Mouse (Mus musculus) midbrain, embryonic 10.5 days (tissue): ENCODE measurements around the gene Gm9970. TPM values are rescaled to one million over a fixed set of nuclear protein-coding genes. Genes with fewer than 3 reads are reported as not detected.
A peak's percentile ranks its signal among the peaks of the same experiment; 100 is the strongest.

Experiments
- DNase-seq: peaks from one replicate; pipeline ENCODE4 v3.0.0-alpha.2; 2017; ENCODE audit warnings: low spot score
- H3K27ac ChIP-seq: fragments of 300-500 bp; sonication (generic); replicated peaks from 2 replicates; pipeline ENCODE4 v1.5.1; 2016; ENCODE audit warnings: mild to moderate bottlenecking
- H3K27me3 ChIP-seq: fragments of 300-500 bp; sonication (generic); 2 replicates; pipeline ENCODE4 v1.6.1; 2016; ENCODE audit warnings: low read depth, mild to moderate bottlenecking; ENCODE audit not compliant: poor library complexity, severe bottlenecking
- H3K36me3 ChIP-seq: fragments of 300-500 bp; sonication (generic); 2 replicates; pipeline ENCODE4 v1.6.1; 2016; ENCODE audit warnings: mild to moderate bottlenecking, moderate library complexity
- H3K4me1 ChIP-seq: fragments of 300-500 bp; sonication (generic); 2 replicates; pipeline ENCODE4 v1.6.1; 2016
- H3K4me3 ChIP-seq: fragments of 300-500 bp; sonication (generic); 2 replicates; pipeline ENCODE4 v1.5.1; 2016; ENCODE audit warnings: mild to moderate bottlenecking, moderate library complexity
- H3K9me3 ChIP-seq: fragments of 300-500 bp; sonication (generic); replicated peaks from 2 replicates; pipeline ENCODE4 v1.6.1; 2016; ENCODE audit warnings: mild to moderate bottlenecking
- WGBS: fragments of 180-500 bp; shearing (Covaris S2); methylation state at CpG from one replicate; pipeline ENCODE4 v1.1.7; 2016; 5-methylcytosine and 5-hydroxymethylcytosine counted together
- polyA plus RNA-seq: library from polyadenylated mRNA; unstranded; fragments of >200 nt; fragmentation: Nextera tagmentation; extraction: Ambion mirVana; gene quantifications from 2 replicates; pipeline ENCODE4 v1.2.1, GENCODE M21; 2016

Gene Gm9970
- polyA plus RNA-seq, 1 experiment from 2014 or later: 0.23 TPM

DNA sequence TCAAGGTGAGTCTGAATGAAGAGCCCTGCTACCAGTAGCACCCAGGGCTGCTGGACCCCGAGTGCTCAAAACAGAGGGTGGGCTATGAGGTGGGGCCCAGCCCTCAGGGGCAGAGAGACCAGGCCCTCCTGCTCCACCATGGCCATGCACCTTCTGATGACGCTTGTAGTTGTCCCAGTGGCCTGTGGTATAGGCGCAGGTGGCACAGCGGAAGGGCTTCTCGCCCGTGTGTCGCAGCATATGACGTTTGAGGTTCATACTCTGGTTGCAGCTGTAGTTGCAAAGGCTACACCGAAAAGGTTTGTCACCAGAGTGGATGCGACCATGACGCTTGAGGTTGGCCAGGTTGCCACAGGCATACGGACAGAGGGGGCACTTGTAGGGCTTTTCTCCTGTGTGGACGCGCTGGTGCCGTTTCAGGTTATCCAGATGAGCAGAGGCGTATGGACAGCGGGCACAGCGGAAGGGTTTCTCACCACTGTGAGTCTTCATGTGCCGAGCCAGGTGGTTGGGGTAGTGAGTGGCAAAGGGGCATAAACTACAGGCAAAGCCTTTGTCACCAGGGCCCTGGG, 41.6 kb downstream of the Gm9970 start:
- WGBS: 93% methylated on average over 19 of the region's 19 CpGs
- Histone ChIP-seq H3K36me3 (peaks cover 87% of the 10 kb centered on the region), H3K27me3 (no peaks in the 10 kb centered on the region), H3K4me1 (peaks cover 30% of the 10 kb centered on the region), H3K9me3 (peaks cover 6% of the 10 kb centered on the region), H3K4me3 (peak overlapping the region; percentile 84; the same call in 1 of the 2 replicates), H3K27ac (no peak overlapping the region)
- DNase-seq: no peak

DNA sequence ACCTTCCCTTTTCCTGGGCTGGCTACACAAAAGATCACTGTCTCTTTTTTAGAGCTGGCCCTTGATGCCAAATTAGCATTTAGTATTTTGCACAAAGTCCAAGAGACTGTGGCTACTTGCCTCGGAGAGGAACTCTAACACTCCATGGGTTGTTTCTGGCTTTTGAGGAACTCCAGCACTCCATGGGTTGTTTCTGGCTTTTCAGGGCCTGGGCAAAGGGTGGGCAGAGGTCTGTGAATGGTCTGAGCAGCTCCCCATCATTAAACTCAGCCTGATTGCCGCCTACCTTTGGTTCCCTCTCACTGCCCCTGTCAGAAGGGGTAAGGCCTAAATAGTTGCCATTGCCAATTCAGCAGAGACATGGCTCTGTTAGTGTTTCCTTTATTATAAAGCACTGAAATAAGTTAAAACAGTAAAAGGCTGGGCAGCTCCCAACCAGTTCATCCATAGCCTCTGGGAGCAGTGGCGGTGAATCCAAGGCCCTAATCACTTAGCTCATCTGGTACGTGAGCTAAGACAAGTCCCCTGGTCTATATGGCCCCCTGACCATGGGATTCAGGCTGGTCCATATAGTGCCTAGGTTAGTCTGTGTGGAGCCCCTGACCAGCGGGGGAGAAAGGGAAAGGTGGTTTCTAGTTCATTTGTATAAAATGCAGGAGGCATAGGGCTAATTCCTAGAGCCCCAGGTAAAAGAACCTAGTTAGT, 42.3 kb downstream of the Gm9970 start:
- WGBS: 87% methylated on average over 5 of the region's 5 CpGs
- Histone ChIP-seq H3K27me3 (no peaks in the 10 kb centered on the region), H3K27ac (no peak overlapping the region), H3K36me3 (peaks cover 82% of the 10 kb centered on the region), H3K4me3 (no peak overlapping the region), H3K9me3 (peaks cover 6% of the 10 kb centered on the region), H3K4me1 (peaks cover 37% of the 10 kb centered on the region)
- no peak for DNase-seq

GRCm38 (mm10) chr5:31198170-31198569, 42.9 kb downstream of the Gm9970 start:
- 90% methylated on average over 9 of the region's 9 CpGs for WGBS
- no peak overlapping the region for H3K4me3 ChIP-seq
- H3K9me3 ChIP-seq: peaks cover 6% of the 10 kb centered on the region
- no peaks in the 10 kb centered on the region for H3K27me3 ChIP-seq
- peaks cover 76% of the 10 kb centered on the region for H3K36me3 ChIP-seq
- H3K4me1 ChIP-seq: peaks cover 37% of the 10 kb centered on the region
- no peak overlapping the region for H3K27ac ChIP-seq
- DNase-seq: no peak

DNA sequence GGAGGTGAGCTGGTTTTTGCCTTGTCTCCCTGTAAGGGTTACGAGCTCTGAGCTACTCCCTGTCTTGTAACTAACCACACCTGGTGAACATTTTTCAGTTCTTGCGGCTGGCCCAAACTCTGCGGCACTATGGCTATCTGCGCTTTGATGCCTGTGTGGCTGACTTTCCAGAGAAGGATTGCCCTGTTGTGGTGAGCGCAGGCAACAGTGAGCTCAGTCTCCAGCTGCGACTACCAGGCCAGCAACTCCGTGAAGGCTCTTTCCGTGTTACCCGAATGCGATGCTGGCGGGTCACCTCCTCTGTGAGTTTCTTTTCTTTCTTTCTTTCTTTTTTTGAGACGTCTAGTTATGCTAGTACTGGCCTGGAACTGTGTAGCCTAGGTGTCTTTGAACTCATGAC, 44.0 kb downstream of the Gm9970 start:
- Histone ChIP-seq H3K27ac (no peak overlapping the region), H3K27me3 (no peaks in the 10 kb centered on the region), H3K4me3 (no peak overlapping the region), H3K4me1 (peaks cover 34% of the 10 kb centered on the region), H3K36me3 (peaks cover 68% of the 10 kb centered on the region), H3K9me3 (peaks cover 6% of the 10 kb centered on the region)
- 95% methylated on average over 12 of the region's 12 CpGs for WGBS
- no peak for DNase-seq

- peaks cover 6% of the 10 kb centered on the region for H3K9me3 ChIP-seq
- DNase-seq: no peak
- no peaks in the 10 kb centered on the region for H3K27me3 ChIP-seq
- H3K4me1 ChIP-seq: peaks cover 37% of the 10 kb centered on the region
- H3K36me3 ChIP-seq: peaks cover 73% of the 10 kb centered on the region
- WGBS: 95% methylated on average over 10 of the region's 10 CpGs
- no peak overlapping the region for H3K27ac ChIP-seq
- 0 out of 2 replicates have a peak overlapping the region, but pooled peaks have one; percentile 4 for H3K4me3 ChIP-seq
Measured at GRCm38 (mm10) chr5:31196207-31196606, 44.8 kb downstream of the Gm9970 start.

GRCm38 (mm10) chr5:31195671-31196070, 45.4 kb downstream of the Gm9970 start:
- no peak for DNase-seq
- Histone ChIP-seq H3K27ac (no peak overlapping the region), H3K4me1 (peaks cover 32% of the 10 kb centered on the region), H3K36me3 (peaks cover 76% of the 10 kb centered on the region), H3K27me3 (no peaks in the 10 kb centered on the region), H3K9me3 (peaks cover 6% of the 10 kb centered on the region), H3K4me3 (no peak overlapping the region)
- WGBS: 92% methylated on average over 4 of the region's 4 CpGs

GRCm38 (mm10) chr5:31194486-31195485, 46.2 kb downstream of the Gm9970 start:
- WGBS: 92% methylated on average over 16 of the region's 16 CpGs
- H3K36me3 ChIP-seq: peaks cover 76% of the 10 kb centered on the region
- peak overlapping the region; percentile 93 for H3K4me3 ChIP-seq
- H3K27ac ChIP-seq: no peak overlapping the region
- peaks cover 25% of the 10 kb centered on the region for H3K4me1 ChIP-seq
- no peaks in the 10 kb centered on the region for H3K9me3 ChIP-seq
- H3K27me3 ChIP-seq: no peaks in the 10 kb centered on the region
- DNase-seq: no peak

GRCm38 (mm10) chr5:31193631-31194281, 47.3 kb downstream of the Gm9970 start:
- Histone ChIP-seq H3K27me3 (no peaks in the 10 kb centered on the region), H3K4me3 (peak overlapping the region; percentile 93), H3K27ac (peak overlapping the region; percentile 88), H3K4me1 (peaks cover 25% of the 10 kb centered on the region), H3K36me3 (peaks cover 75% of the 10 kb centered on the region), H3K9me3 (no peaks in the 10 kb centered on the region)
- no peak for DNase-seq
- WGBS: 14% methylated on average over 25 of the region's 25 CpGs

GRCm38 (mm10) chr5:31192939-31193630, 47.9 kb downstream of the Gm9970 start, which contains the start of the genes Snx17 and Eif2b4:
Snx17 (plus strand) TSS chr5:31193227.
Eif2b4 (minus strand) TSS chr5:31193430.
- DNase-seq: peak; percentile 99
- WGBS: under 1% methylated on average over 48 of the region's 48 CpGs
- peak within 1 kb of the TSS; percentile 88 for H3K27ac ChIP-seq
- peaks cover 25% of the 10 kb centered on the region for H3K4me1 ChIP-seq
- H3K27me3 ChIP-seq: no peaks in the 10 kb centered on the region
- H3K9me3 ChIP-seq: no peaks in the 10 kb centered on the region
- H3K4me3 ChIP-seq: peak within 1 kb of the TSS; percentile 93
- peaks cover 75% of the 10 kb centered on the region for H3K36me3 ChIP-seq

GRCm38 (mm10) chr5:31192045-31192938, 48.7 kb downstream of the Gm9970 start:
- peaks cover 75% of the 10 kb centered on the region for H3K36me3 ChIP-seq
- peaks cover 25% of the 10 kb centered on the region for H3K4me1 ChIP-seq
- H3K9me3 ChIP-seq: no peaks in the 10 kb centered on the region
- peak overlapping the region; percentile 88 for H3K27ac ChIP-seq
- WGBS: 18% methylated on average over 42 of the region's 42 CpGs
- no peaks in the 10 kb centered on the region for H3K27me3 ChIP-seq
- no peak for DNase-seq
- H3K4me3 ChIP-seq: peak overlapping the region; percentile 93
